ENCODE assay signal across 35 mouse cellular contexts in the genomic region with DNA sequence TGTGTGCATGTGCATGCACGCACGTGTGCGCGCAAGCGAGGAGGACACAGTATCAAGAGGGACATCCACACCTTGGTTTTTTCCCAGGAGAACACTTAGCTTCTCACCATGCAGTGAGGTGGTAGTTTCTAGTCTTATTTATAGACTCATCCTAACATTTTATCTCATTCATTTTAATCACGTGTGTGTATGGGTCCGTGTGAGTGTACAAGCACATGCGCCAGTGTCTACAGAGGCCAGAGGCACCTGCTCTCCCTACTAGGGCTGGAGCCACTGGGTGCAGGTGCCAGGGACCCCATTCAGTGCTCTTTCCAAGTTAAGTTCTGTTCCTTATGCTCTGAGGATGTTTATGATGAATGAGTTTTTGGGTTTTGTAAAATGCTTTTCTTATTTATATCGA.
"Had no signal": no experiment of that assay in that cellular context is flagged by ENCODE, and none has a peak within 500 bp of the region (broad histone marks: within the 10 kb centered on the region; RNA-seq: fewer than 3 reads in every experiment).

No protein-coding gene starts in this region.

- H3K4me2 ChIP-seq: heart, embryonic 11.5 days; heart, embryonic 13.5 days; heart, embryonic 15.5 days; hindbrain, embryonic 12.5 days; hindbrain, embryonic 13.5 days; hindbrain, embryonic 14.5 days; hindbrain, embryonic 15.5 days; intestine, embryonic 15.5 days; kidney, embryonic 15.5 days had no signal

- ATAC-seq: hindbrain, embryonic 16.5 days; hindbrain, postnatal 0 days; inflammation-experienced regulatory T-cells, adult 6 months; intestine, embryonic 15.5 days; intestine, embryonic 16.5 days; intestine, postnatal 0 days had no signal

- H3K9ac ChIP-seq: heart, embryonic 13.5 days; heart, embryonic 15.5 days; hindbrain, embryonic 12.5 days; hindbrain, embryonic 13.5 days; hindbrain, embryonic 14.5 days; hindbrain, embryonic 15.5 days; intestine, embryonic 15.5 days; kidney, embryonic 15.5 days had no signal

- H3K27ac ChIP-seq: heart, embryonic 10.5 days; heart, embryonic 13.5 days; heart, embryonic 15.5 days; hindbrain, embryonic 10.5 days; hindbrain, embryonic 12.5 days; hindbrain, embryonic 13.5 days; hindbrain, embryonic 14.5 days; hindbrain, embryonic 15.5 days; hindbrain, postnatal 0 days; intestine, embryonic 15.5 days; kidney, embryonic 15.5 days; kidney, postnatal 0 days; layer of hippocampus, adult 2 months; left cerebral cortex, adult 2 months had no signal

- DNase-seq: heart, postnatal 10 days; heart, postnatal 14 days; heart, postnatal 36 days; heart, postnatal 4 days; kidney, adult 11 months; kidney, adult 18-20 months; kidney, adult 2 months; kidney, adult 8-10 months; kidney, adult 9 months; kidney, postnatal 10 days; kidney, postnatal 14 days; kidney, postnatal 25 days; kidney, postnatal 36 days; kidney, postnatal 4 days; layer of hippocampus, adult 9-11 months; layer of hippocampus, postnatal 36 days had no signal

- H3K27me3 ChIP-seq: heart, embryonic 13.5 days; heart, embryonic 15.5 days; hindbrain, embryonic 12.5 days; hindbrain, embryonic 13.5 days; hindbrain, embryonic 15.5 days; intestine, embryonic 15.5 days; kidney, embryonic 15.5 days had no signal

- H3K36me3 ChIP-seq: heart, embryonic 10.5 days; heart, embryonic 13.5 days; heart, embryonic 15.5 days; hindbrain, embryonic 10.5 days; hindbrain, embryonic 12.5 days; hindbrain, embryonic 13.5 days; hindbrain, embryonic 15.5 days; intestine, embryonic 15.5 days; kidney, embryonic 15.5 days had no signal

- H3K4me3 ChIP-seq: heart, embryonic 10.5 days; heart, embryonic 13.5 days; heart, embryonic 15.5 days; hindbrain, embryonic 10.5 days; hindbrain, embryonic 12.5 days; hindbrain, embryonic 13.5 days; hindbrain, embryonic 15.5 days; intestine, embryonic 15.5 days; kidney, embryonic 15.5 days; layer of hippocampus, adult 2 months; left cerebral cortex, adult 2 months had no signal

- H3K9me3 ChIP-seq: heart, embryonic 10.5 days; heart, embryonic 13.5 days; heart, embryonic 15.5 days; hindbrain, embryonic 10.5 days; hindbrain, embryonic 12.5 days; hindbrain, embryonic 13.5 days; hindbrain, embryonic 15.5 days; intestine, embryonic 15.5 days; kidney, embryonic 15.5 days had no signal
